Mouse (Mus musculus): ENCODE results near the gene Tmem30b.

GRCm38 (mm10) chr12:73521238-73521841 is 24.9 kb downstream of the Tmem30b start:
- TF ChIP-seq CTCF (IDR thresholded peaks at IDR 0.05; ENCODE audit: control insufficient read depth, insufficient read depth, low read length) (no peak), POLR2A (IDR thresholded peaks at IDR 0.05; ENCODE audit: borderline replicate concordance, control insufficient read depth, low read depth, low read length) (no peak)

All from bone marrow, adult 2 months (tissue).